Mouse (Mus musculus) stomach, postnatal 0 days (tissue): ENCODE data around the gene Atxn1l.
A peak's percentile ranks its signal among the peaks of the same experiment; 100 is the strongest.

ENCODE experiments used
- CTCF ChIP-seq: IDR thresholded peaks from 2 replicates; pipeline ENCODE4 v1.5.1; 2016; ENCODE audit warnings: antibody characterized with exemption, low read depth, mild to moderate bottlenecking, moderate library complexity
- EP300 ChIP-seq: optimal IDR thresholded peaks from 2 replicates; pipeline ENCODE3; 2016; ENCODE audit warnings: antibody characterized with exemption

DNA sequence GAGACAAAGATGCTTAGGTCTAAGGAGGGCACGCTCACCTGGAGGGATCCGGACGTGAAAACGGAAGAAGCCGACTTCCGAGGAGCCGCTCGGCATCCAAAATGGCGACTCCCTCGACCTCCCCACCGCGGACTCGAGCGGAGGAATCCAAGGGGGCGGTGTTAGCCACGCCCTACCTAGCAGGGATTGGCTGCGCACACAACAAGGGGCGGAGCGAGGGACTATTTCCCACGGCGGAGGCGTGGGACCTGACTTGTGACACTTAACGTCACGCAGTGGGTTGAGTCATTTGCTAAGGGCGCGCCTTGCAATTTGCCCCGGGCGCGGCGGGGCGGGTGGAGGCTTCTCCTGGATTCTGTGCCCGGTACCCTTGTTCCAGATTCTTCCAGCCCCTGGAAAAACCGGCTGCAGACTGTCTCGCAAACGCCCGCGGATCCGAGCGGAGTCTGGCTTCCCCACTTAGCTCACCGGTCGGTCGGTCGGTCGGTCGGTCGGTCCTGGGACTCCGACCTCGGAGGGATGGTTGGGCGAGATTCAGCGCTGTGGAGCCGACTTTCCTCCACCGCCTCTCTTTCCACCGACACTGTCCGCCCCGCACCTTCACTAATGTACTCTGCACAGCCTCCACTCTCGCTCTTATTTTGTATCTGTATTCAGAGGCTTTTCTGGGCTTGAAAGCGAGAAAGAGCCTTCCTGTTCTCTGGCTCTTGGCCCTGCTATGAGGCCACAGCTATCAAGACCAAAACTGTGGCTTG lies 44.2 kb downstream of the Atxn1l start, which contains the start of gene Ist1:
- TF ChIP-seq CTCF (0 out of 2 replicates have a peak, but pooled peaks have one; percentile 11), EP300 (no peak)
